Mouse (Mus musculus) left cerebral cortex, postnatal 14 days (tissue): ENCODE data around the gene Cul4a. TPM values are rescaled to one million over a fixed set of nuclear protein-coding genes. Genes with fewer than 3 reads are reported as not detected.

Experiments
- DNase-seq, 2 experiments: peaks; one replicate each; pipeline ENCODE4 v3.0.0; 2021 to 2022; ENCODE audit warnings: low spot score in 2 of 2, mixed read lengths in 1 of 2
- intact Hi-C: fragments of 180-260 bp; cut with DNase I; formaldehyde crosslinking; loops from one replicate; pipeline ENCODE4 v1.15.1; 2025
- microRNA-seq, 2 experiments: library from miRNA; unstranded; fragments of <30 nt; microRNA quantifications; one replicate each; pipeline ENCODE4 v1.2.0; 2022
- total RNA-seq, 2 experiments: library from RNA; stranded (reverse); gene quantifications; 2 replicates each; pipeline ENCODE4 v1.2.3; 2021

Cul4a gene
- total RNA-seq, 2 experiments from 2014 or later, result 56.2 to 59.6 TPM

DNA sequence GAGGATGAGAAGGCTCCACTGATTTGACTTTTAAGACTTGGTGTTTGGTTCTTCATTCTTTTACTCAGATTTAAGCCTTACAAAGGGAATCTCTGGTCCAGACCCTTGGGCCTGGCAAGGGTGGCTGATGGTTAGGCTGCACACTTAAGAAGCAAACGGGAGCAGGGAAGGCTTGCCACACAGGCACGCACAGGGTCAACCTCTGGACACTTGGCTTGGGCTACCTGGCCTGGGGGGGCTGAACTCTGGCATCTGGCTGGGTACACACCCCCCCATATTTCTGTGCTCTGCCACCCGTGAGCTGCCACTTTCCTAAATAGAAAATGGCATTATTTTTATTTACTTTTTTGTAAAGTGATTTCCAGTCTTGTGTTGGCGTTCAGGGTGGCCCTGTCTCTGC is 69.4 kb downstream of the Cul4a start:
- no peak for DNase-seq

DNA sequence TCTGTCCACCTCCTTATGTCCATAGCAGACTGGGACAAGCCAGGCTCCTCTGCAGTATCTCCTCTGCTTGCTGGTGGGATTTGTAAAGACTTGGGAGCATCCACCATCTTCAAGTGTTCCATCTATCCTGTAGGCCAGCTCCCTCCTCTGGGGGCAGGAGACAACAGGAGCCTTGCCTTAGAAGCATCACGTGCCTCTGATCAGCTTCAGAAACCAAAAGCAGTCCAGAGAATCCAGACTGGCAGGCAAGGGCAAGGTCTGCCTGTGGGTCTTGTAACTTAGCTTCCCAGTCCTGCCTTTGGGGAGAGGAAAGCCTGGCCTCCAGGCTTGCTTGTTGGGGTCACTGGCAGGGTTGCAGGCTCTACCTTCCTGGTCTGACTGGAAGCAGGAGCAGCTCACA is 70.2 kb downstream of the Cul4a start:
- intact Hi-C loops, result no loop called here
- no peak for DNase-seq

More for the DNA sequence above, 69.4 kb downstream of the Cul4a start:
- intact Hi-C loops, result no loop called here

DNA sequence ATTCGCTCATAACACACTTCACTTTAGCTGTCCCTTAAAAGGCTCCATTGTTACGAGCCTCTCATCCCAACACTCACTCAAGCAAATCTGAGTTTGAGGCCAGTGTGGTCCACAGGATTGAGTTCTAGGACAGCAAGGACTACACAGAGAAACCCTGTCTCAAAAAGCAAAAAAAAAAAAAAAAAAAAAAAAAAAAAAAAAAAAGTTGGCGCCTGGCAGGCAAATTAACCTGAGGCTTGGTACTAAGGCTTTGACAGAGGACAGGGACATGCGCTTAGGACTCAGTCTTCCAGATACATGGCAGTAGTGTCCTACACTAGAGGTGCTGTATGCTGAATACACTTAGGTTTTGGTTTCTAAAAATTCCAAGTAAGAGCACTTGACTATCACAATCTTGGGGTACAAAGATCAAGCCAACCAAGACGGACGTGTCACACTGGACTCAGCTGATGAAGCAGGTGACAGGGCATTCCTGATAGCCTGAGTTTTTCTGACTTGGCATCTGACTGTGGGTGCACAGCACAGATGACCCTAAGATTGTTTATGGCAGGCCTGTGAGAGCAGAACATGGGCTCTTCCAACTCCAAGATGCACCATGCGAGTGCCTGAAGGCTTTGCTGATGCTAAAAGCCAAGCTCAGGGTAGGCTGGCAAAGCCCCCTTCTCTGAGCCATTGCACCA is 71.9 kb downstream of the Cul4a start:
- no peak for DNase-seq
- intact Hi-C loops, result no loop called here

DNA sequence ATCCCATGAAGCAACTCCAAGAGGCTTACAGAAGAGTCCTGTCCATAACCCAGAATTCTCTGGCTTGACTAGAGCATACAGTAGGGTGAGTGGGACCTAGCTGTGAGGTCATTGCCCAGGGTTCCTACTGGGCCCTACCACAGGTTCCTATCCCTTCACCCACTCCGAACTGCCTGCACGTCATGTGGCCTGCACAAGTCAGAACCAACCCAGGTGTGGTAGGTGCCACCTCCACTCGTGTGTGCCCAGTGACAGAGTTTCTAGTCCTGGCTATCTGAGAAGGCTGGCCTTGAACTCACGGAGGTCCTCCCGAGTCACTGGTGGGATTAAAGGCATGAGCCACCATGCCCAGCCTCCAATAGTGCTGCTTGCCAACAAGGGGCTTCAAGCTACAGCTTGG is 72.7 kb downstream of the Cul4a start:
- DNase-seq, result no peak
- intact Hi-C loops, result no loop called here

DNA sequence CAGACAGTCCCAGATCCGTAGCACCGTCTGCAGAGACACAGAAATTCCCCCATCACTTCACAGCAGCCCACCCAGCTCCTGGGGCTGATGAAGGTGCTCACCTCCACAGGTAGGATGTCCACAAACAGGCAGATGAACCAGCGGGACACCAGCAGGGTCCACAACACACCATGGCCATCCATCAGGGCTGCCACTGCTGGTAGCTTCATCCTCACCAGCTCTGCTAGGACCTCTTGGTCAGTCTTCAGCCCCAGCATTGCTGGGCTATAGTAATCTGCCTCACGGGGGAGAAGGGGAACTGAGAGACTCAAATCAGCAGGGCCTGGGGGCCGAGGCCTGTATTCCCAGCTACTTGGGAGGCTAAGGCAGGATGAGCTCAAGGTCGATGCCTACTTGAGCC is 74.1 kb downstream of the Cul4a start:
- intact Hi-C loops, result no loop called here
- no peak for DNase-seq

DNA sequence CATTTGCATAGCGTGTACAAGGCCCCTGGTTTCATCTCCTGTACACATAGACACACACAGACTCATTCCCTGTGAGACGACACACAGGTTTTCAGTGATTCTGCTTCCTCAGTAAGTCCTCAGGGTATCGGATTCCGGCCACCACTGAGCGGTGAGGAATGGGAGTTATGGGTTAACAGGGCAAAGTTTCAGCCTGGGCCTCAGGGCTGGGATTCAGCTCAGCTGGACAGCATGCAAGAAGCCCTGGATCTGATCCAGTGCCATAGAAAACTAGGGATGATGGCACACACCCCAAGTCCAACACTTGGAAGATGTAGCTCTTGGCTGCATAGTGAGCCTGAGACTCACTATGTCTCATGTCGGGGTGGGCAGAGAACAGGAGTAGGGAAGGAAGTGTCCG is 74.5 kb downstream of the Cul4a start:
- intact Hi-C loops, result no loop called here
- DNase-seq, result no peak

DNA sequence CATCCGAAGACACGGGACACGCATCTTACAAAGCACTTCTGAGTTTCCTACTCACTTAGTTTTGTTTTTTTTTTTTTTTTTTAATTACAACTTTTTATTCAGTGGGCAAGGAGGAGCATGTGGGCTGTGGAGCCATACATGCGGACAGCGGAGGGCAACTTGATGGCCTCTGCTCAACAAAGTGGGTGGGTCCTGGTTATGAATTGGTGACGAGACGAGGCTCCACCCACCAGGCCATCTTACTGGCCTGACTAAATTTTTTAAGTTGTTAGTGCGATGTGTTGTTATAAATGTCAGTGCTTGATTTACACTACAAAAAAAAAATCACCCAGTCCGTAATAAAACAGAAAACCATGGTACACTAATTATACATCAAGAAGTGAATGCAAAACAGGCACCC is 75.0 kb downstream of the Cul4a start:
- intact Hi-C loops, result no loop called here
- no peak for DNase-seq

DNA sequence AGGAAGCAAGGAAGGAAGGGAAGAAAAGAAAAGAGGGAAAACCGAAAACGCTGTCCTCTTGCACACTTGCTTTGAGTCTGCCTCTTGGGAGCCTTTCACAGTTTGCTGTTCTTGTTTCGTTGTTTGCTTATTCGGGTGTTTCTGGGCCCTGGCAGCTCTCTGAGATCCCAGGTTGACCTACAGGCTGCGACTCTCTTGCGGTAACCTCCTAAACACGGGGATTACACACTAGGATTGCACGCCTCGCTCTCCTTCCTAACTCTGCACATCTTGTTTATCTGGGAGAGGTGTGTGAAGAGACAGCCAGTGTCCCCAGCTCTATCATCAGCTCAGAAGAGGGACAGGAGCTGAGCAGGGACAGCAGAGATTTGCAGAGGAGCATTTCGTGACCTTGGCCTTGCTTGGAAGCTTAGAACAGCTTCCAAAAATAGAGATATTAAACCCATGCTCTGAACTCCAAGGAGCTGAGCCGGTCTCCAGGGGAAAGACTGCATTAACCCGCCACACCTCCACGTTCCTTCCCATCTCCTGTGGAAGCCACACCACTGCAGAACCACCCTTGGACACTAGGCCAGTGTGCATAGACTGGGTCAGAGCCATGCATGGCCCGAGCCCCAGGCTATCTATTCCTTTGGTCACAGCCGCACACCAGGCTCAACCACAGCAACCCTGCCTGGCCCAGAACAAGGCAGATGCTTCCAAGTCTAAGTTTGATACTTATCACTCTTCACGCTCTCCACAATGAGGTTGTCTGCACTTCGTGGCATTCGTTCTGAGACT is 75.7 kb downstream of the Cul4a start:
- DNase-seq, result no peak
- intact Hi-C loops, result no loop called here

DNA sequence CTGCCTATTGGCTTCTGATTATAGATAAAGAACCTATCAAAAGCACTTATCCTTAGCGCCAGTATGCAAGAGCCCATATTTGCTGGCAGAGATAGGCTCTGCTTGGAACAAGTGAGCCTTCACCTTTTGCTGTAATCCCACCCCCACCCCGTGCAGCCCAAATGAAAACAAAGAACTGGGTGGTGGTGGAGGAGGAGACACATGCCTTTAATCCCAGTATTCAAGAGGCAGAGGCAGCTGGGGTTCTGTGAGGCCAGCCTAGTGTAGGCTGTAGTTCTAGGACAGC is 76.2 kb downstream of the Cul4a start:
- intact Hi-C loops, result no loop called here
- no peak for DNase-seq

DNA sequence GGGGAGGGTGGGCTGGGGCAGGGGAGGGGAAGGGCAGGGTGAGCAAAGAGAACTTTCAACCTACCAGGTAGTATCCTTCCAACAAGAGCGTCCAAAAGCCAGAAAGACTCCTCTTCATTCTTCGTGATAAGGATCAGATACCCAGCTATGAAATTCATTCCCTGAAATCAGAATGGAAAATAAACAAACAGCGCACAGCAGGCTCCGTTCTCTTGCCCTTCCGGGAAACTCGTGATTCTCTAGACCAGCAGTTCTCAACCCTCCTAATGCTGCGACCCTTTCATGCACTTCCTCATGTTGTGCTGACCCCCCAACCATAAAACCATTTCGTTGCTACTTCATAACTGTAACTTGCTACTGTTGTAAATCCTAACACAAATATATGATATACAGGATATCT is 81.4 kb downstream of the Cul4a start:
- no peak for DNase-seq
- intact Hi-C loops, result no loop called here

DNA sequence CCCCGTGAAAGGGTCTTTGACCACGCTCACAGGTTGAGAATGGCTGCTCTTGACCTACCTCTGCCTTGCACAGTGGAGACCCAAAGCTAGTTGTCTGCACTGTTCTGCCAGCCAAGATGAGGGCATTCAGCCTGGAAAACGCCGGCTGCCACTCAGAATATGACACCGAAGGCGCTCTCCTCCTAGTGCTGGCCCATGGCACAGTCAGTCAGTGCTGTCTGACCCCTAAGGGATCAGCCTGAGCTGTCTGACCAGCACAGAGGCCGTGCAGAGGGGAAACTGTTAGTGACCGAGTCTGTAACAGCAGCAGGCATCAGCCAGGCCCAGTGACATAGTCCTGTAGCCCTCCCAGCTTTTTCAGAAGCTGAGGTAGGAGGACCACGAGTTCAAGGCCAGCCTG is 81.8 kb downstream of the Cul4a start:
- no peak for DNase-seq
- intact Hi-C loops, result no loop called here

DNA sequence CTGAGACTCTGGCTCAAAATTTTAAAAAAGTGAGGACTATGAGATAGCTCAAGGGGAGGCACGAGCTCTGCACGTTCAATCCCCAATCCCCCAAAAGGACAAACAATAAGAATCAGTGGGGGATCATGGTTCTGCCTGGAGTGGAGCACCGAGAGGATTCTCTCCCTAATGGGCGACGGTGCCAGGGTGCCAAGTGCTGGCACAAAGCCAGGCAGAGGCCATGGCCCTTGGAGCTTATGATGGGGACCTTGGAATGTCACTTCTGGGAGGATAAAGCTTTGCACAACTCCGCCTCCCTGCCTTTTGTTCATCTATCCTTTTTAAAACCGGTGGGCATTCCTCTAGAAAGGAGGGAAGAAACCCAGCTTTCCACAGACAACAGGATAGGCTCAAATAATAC is 82.2 kb downstream of the Cul4a start:
- intact Hi-C loops, result no loop called here
- no peak for DNase-seq

DNA sequence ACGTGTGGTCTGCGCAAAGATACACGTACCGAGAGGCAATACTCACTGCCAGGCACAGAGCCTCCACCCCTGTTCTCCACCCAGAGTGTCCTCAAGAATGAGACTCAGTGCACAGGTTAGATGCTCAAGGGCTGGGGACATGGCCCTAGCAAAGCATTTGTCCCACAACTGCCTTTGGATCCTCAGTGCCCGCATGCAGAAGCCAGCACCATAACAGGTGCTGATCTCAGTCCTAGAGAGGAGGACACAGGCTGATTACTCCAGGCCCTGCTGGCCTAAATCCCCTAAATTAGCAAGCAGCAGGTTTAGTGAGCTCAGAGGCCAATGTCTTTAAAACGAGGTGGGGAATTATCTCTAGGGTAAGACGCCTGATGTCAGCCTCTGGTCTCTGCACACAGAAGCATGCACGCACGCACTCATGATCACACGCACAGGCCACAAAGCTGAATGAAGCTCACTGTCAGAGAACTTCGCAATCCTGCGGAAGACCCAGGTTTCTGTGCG is 82.7 kb downstream of the Cul4a start:
- intact Hi-C loops, result no loop called here
- DNase-seq, result no peak

DNA sequence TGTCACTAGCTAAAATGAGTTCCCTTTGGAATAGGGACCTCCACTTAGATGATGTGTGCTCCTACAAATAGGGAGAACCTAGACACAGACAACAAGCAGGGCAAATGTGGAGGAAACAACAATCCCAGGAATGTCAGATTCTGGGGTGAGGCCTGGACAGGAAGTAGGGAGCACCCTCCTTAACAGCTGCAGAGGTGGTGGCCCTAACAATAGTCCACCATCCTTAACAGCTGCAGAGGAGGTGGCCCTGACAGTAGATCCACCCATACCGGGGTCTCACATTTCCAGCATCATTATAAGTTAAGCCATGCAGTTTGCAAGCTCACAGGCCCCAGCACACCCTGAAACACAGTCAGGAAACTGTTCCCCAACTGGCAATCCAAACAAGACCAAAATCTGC is 83.4 kb downstream of the Cul4a start:
- DNase-seq, result no peak
- intact Hi-C loops, result no loop called here

DNA sequence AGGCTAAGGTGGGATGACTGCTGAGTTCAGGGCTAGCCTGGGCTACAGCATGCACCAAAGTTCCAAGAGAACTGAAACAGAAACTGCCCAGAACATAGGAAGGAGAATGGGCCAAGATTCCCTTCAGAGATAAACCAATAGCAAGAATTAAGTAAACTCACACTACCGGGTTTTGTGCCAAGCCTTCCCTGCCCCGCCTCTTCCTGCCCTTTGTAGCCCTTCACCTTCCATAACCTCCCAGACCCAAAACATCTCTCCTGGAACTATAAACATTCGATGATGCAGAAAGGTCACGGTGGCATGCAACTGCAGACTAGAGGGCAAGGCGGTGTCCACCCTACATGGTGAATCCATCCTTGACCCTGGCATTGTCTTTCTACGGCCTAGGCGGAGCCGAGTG is 84.8 kb downstream of the Cul4a start:
- DNase-seq, result no peak
- intact Hi-C loops, result no loop called here

DNA sequence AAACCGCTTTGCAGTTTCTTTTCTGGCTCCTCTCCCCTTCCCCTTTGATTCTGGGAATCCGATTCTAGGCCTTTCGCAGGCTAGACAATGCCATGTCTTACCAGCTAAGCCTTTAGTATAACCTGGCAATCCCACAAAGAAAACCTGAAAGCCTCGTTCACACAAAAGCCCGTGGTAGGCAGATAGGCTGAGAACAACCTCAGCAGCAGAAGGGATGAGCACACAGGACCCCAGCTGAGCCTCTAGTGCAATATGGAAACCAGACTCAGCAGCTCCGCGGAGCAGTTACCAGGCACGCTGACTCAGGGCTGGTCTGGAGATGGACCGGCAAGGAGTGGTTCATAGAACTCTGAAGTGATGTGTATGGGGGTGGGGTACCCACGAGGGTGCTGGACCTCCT is 89.4 kb downstream of the Cul4a start:
- DNase-seq, result no peak
- intact Hi-C loops, result no loop called here

DNA sequence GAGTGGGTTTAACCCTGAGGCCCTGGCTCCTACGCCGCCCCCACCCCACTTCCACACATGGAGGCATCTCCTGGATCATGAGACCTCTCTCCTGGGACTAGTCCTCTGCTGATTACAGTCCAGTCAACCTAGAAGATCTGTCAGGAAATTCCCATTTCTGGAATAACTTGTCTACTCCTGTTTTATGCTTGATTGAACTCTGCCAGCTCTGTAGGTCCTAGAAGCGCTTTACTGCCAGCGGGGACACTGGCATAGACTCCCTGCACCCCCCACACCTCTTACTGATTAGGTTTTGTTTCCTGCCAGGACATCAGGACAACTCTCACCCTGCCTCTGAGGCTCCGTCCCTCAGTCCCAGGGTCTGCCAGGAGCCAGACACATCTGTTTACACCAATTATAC is 92.1 kb downstream of the Cul4a start:
- no peak for DNase-seq
- intact Hi-C loops, result no loop called here

Small RNA genes lying within 50 kb of the gene (microRNA-seq; reads per million reads assigned to microRNA genes)
- gene Mir1968 (26.3 to 26.6 reads per million in 2 experiments), gene Mir7065 (0 reads per million in 2 experiments)

Other genes with a start within 250 kb of the Cul4a start
- 100 to 1,000 TPM; 249 to 271 TPM for gene Mcf2l, start 231.8 kb upstream of the Cul4a start, total RNA-seq
- gene F7, start 79.6 kb upstream of the Cul4a start, total RNA-seq, result under 1 TPM; 0.23 to 0.24 TPM
- not detected for gene F10, start 68.3 kb upstream of the Cul4a start, total RNA-seq
- not detected for gene Proz, start 44.7 kb upstream of the Cul4a start, total RNA-seq
- 10 to 100 TPM; 26.6 to 29.0 TPM for gene Pcid2, start 162 bp upstream of the Cul4a start, total RNA-seq
- 100 to 1,000 TPM; 307 to 320 TPM for gene Lamp1, start 53.5 kb downstream of the Cul4a start, total RNA-seq
- 1 to 10 TPM; 4.8 to 6.6 TPM for gene Grtp1, start 95.0 kb downstream of the Cul4a start, total RNA-seq
- 1 to 10 TPM; 1.3 to 2.8 TPM for gene Adprhl1, start 148.5 kb downstream of the Cul4a start, total RNA-seq
- 10 to 100 TPM; 27.7 to 31.2 TPM for gene Dcun1d2, start 182.5 kb downstream of the Cul4a start, total RNA-seq
- gene Tmco3, start 182.6 kb downstream of the Cul4a start, total RNA-seq, result 10 to 100 TPM; 46.9 to 53.1 TPM
- 10 to 100 TPM; 59.4 to 65.9 TPM for gene Tfdp1, start 233.1 kb downstream of the Cul4a start, total RNA-seq